Mouse (Mus musculus) kidney, postnatal 0 days (tissue): Measurements from ENCODE around the gene Pank1. TPM values are rescaled to one million over a fixed set of nuclear protein-coding genes. Genes with fewer than 3 reads are reported as not detected.

Source experiments
- ATAC-seq: fragments of 200-750 bp; cut with Nextera tagmentation; replicated peaks from 2 replicates; pipeline ENCODE4 v1.8.0; 2017; ENCODE audit warnings: low read depth, moderate number of reproducible peaks, moderate TSS enrichment, moderate library complexity; ENCODE audit not compliant: low FRiP score
- DNase-seq: peaks from one replicate; pipeline ENCODE4 v3.0.0-alpha.2; 2016; ENCODE audit warnings: low spot score
- H3K27ac ChIP-seq: fragments of 300-500 bp; sonication (generic); 2 replicates; pipeline ENCODE4 v1.5.1; 2014; ENCODE audit warnings: mild to moderate bottlenecking
- H3K27me3 ChIP-seq: fragments of 300-500 bp; sonication (generic); 2 replicates; pipeline ENCODE4 v1.6.1; 2014; ENCODE audit warnings: low read length, mixed read lengths; ENCODE audit not compliant: insufficient read depth
- H3K36me3 ChIP-seq: fragments of 300-500 bp; sonication (generic); 2 replicates; pipeline ENCODE4 v1.6.1; 2014; ENCODE audit warnings: low read length, mixed read lengths; ENCODE audit not compliant: insufficient read depth
- H3K4me1 ChIP-seq: fragments of 300-500 bp; sonication (generic); replicated peaks from 2 replicates; pipeline ENCODE4 v1.6.1; 2014; ENCODE audit warnings: antibody characterized with exemption, low read length, mixed read lengths; ENCODE audit not compliant: insufficient read depth
- H3K4me2 ChIP-seq: fragments of 300-500 bp; sonication (generic); 2 replicates; pipeline ENCODE4 v1.6.1; 2014; ENCODE audit warnings: mild to moderate bottlenecking, low read length, moderate library complexity, mixed read lengths
- H3K4me3 ChIP-seq: fragments of 300-500 bp; sonication (generic); replicated peaks from 2 replicates; pipeline ENCODE4 v1.5.1; 2014; ENCODE audit warnings: low read depth, low read length
- H3K9ac ChIP-seq: fragments of 300-500 bp; sonication (generic); 2 replicates; pipeline ENCODE4 v1.6.1; 2014; ENCODE audit warnings: low read depth, low read length
- H3K9me3 ChIP-seq: fragments of 300-500 bp; sonication (generic); replicated peaks from 2 replicates; pipeline ENCODE4 v1.6.1; 2016; ENCODE audit warnings: low read length, inconsistent platforms, mixed read lengths
- CTCF ChIP-seq: IDR thresholded peaks from 2 replicates; pipeline ENCODE4 v1.5.1; 2016; ENCODE audit warnings: antibody characterized with exemption, low read depth, mild to moderate bottlenecking, moderate library complexity
- WGBS: fragments of 180-500 bp; shearing (Covaris S2); extraction: QIAGEN DNeasy Blood & Tissue Kit; methylation state at CpG from one replicate; pipeline ENCODE4 v1.1.7; 2014; 5-methylcytosine and 5-hydroxymethylcytosine counted together
- polyA plus RNA-seq: library from polyadenylated mRNA; unstranded; fragments of >200 nt; fragmentation: Nextera tagmentation; extraction: Ambion mirVana; gene quantifications from 2 replicates; pipeline ENCODE4 v1.2.1, GENCODE M21; 2015

Gene Pank1
- 11.8 and 13.2 TPM in 2 replicates for polyA plus RNA-seq

DNA sequence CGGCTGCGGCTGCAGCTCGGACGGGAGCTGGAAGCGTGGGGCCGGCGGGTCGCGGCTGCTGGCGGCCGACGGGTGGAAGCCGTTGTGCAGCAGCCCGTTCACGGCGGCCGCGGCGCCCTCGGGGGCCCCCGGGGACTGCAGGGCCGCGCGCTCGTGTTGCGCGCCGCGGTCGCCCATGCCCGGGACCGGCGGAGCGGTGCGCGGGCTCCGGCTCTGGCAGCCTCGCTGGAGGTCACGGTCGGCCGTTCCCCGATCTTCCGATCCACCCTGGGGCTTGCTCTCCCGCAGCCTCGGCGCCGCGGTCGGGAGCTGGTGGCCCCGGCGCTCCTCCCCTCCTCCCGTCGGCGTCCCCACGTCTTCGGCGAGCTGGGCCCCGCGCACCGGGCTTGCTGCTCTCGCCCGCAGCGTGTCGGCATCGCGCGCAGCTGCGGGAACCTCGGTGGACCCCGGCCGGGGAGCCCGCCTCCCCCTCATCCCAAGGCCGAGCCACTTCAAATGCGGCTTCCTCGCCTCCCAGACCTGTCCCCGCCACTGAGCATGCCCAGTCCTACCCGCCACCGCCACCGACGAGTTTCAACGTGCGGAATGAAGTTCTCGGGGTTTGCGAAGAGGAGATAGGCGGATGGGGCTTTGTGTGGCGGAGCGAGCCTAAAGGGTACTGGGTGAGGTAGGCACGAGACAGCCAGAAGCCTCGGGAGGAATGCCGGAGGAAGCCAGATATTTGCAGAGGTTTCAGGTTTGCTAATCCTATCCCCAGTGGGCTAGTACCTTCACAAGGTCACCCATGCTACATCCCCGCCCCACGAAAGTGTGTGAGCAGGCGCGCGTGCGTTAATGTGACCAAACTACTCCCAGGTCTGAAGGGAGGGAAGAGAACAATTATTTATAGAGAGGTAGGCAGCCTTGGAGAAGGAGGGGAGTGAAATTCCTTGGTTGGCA, at the start of gene Pank1:
Gene Pank1 (minus strand): TSS at position 853 of the 939 bp plus-strand sequence.
- DNase-seq, result peak; percentile 79
- WGBS, result under 1% methylated on average over 95 of the region's 96 CpGs
- Histone ChIP-seq H3K4me3 (peak within 1 kb of the TSS; percentile 98), H3K9me3 (no peaks in the 10 kb centered on the region), H3K4me1 (0 out of 2 replicates have a peak, but pooled peaks cover 5% of the 10 kb centered on the region), H3K36me3 (no peaks in the 10 kb centered on the region), H3K4me2 (peak within 1 kb of the TSS; percentile 84), H3K27me3 (no peaks in the 10 kb centered on the region), H3K9ac (peak within 1 kb of the TSS; percentile 95), H3K27ac (peak within 1 kb of the TSS; percentile 99)
- no peak for TF ChIP-seq CTCF
- ATAC-seq, result peak; percentile 58

DNA sequence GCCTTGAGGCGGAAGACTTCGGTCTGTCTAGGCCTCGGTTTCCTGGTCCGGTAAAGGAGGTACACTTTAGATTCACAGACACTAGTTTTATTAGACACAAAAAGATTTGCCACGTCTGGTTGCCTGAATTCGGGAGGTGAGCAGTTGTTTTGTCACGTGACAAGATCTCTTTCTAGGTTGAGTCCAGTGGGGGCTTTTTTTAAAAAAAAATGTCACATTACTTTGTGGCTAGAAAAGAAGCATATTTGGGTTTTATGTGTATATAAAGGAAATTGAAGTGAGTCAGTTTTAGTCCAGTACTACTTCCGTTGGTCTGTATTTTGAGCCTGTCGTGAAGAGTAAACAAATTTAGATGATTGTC, 43.3 kb upstream of the Pank1 start:
- Histone ChIP-seq H3K27me3 (no peaks in the 10 kb centered on the region), H3K4me1 (no peaks in the 10 kb centered on the region), H3K27ac (no peak overlapping the region), H3K4me3 (peak overlapping the region; percentile 91), H3K4me2 (peak overlapping the region; percentile 70), H3K9ac (peak overlapping the region; percentile 64), H3K36me3 (peaks cover 3% of the 10 kb centered on the region; the same call in 1 of the 2 replicates), H3K9me3 (no peaks in the 10 kb centered on the region)
- 0% methylated on average over 9 of the region's 9 CpGs for WGBS
- no peak for TF ChIP-seq CTCF
- no peak for DNase-seq
- ATAC-seq, result no peak

DNA sequence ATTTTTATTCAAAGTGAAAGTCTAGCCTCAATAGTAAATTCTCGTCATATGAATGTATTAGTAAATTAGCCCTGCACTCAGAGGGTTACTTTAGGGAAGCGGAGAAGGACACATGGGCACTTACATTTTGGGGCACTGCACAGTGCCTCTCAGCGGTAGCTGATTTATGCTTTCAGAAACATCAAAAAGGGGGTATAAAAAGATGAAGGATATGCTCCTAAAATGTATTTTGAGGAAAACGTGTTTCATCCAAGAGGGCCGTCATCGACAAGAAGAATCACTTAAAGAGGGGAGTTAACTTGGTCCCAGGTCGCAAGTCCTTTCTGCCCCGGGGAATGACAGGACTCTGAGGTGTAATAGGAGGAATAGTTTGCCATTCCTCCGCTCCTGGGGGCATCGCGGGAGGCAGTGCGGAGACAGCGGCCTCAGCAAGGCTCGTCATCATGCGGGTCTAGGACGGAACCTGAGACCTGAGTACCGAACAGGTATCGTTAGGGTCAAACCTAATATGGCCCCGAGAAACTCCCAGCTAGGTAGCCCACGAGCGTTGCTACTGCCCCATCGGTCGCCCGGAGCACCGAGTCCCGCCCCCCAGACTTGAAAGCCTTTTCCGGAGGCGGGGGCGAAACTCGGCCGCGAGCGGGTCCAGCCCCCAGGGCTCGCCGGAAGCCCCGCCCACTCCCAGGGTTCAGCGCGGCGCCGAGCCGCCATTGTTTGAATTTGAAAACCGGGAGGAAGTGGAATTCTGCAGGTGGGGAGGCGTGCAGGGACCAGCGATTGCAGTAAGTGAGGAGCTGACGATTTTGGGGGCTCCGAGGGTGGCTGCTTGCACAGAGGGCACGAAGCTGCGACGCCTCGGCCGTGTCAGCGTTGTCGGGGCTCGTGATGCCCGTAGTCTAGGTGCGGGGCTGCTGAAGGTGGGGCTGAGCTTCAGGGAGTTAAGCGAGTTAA, 42.7 kb upstream of the Pank1 start, which contains the start of gene Kif20b:
Gene Kif20b (plus strand): TSS at position 710 of the 951 bp plus-strand sequence.
- H3K4me2 ChIP-seq, result peak within 1 kb of the TSS; percentile 70
- WGBS, result under 1% methylated on average over 57 of the region's 57 CpGs
- peak within 1 kb of the TSS; percentile 77 for H3K27ac ChIP-seq
- ATAC-seq (peak; percentile 97), DNase-seq (peak; percentile 96)
- peak within 1 kb of the TSS; percentile 91 for H3K4me3 ChIP-seq
- peak within 1 kb of the TSS; percentile 64 for H3K9ac ChIP-seq
- peaks cover 3% of the 10 kb centered on the region; the same call in 1 of the 2 replicates for H3K36me3 ChIP-seq
- H3K4me1 ChIP-seq, result no peaks in the 10 kb centered on the region
- H3K27me3 ChIP-seq, result no peaks in the 10 kb centered on the region
- TF ChIP-seq CTCF, result no peak; the same call in 1 of the 2 replicates
- H3K9me3 ChIP-seq, result no peaks in the 10 kb centered on the region

DNA sequence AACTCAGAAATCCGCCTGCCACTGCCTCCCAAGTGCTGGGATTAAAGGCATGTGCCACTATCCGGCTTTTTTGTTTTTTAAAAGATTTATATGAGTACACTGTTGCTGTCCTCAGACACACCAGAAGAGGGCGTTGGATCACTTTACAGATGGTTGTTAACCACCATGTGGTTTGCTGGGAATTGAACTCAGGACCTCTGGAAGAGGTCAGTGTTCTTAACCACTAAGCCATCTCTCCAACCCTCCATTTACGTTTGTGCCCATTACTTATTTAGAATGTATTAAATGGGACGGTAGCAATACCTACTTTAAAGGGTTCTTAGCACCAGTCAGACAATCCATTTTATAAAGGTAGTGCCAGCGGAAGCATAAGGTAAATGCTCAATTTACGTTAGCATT, 42.0 kb upstream of the Pank1 start:
- DNase-seq (peak; percentile 6), ATAC-seq (no peak)
- H3K9me3 ChIP-seq, result no peaks in the 10 kb centered on the region
- WGBS, result 24% methylated on average over 7 of the region's 7 CpGs
- H3K4me2 ChIP-seq, result peak overlapping the region; percentile 70
- H3K27me3 ChIP-seq, result no peaks in the 10 kb centered on the region
- H3K4me1 ChIP-seq, result no peaks in the 10 kb centered on the region
- peaks cover 3% of the 10 kb centered on the region; the same call in 1 of the 2 replicates for H3K36me3 ChIP-seq
- TF ChIP-seq CTCF, result 0 out of 2 replicates have a peak, but pooled peaks have one; percentile 25
- no peak overlapping the region for H3K27ac ChIP-seq
- H3K9ac ChIP-seq, result 0 out of 2 replicates have a peak overlapping the region, but pooled peaks have one; percentile 64
- H3K4me3 ChIP-seq, result peak overlapping the region; percentile 91

DNA sequence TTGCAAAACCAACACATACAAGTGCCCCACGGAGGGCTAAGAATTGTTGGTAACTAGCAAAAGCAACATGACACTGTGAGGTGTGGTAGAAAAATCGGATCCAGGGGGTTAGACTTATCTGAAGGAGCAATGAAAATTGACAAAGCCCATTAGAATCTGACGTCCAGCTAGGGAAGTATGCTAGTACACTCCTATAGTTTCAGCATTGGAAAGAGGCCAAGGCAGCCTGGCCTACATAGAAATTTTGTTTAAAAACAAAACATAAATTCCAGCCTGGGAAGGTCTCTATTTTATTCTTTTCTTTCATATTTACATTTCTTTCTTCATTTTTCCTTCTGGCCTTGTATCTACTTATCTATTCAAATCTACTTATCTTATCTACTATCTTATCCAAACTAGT, 41.3 kb upstream of the Pank1 start:
- WGBS, result 70% methylated on average over 3 of the region's 3 CpGs
- TF ChIP-seq CTCF, result no peak
- no peaks in the 10 kb centered on the region for H3K9me3 ChIP-seq

More for the DNA sequence above, 41.3 kb upstream of the Pank1 start:
- ATAC-seq, result no peak
- DNase-seq, result no peak
- Histone ChIP-seq H3K27ac (no peak overlapping the region), H3K36me3 (peaks cover 3% of the 10 kb centered on the region; the same call in 1 of the 2 replicates), H3K4me3 (no peak overlapping the region), H3K27me3 (no peaks in the 10 kb centered on the region), H3K9ac (no peak overlapping the region), H3K4me2 (no peak overlapping the region), H3K4me1 (no peaks in the 10 kb centered on the region)
